Mouse (Mus musculus) midbrain, embryonic 15.5 days (tissue): ENCODE data around the gene Vps8. TPM values are rescaled to one million over a fixed set of nuclear protein-coding genes. Genes with fewer than 3 reads are reported as not detected.

Experiments used
- polyA plus RNA-seq: library from polyadenylated mRNA; unstranded; fragments of >200 nt; fragmentation: Nextera tagmentation; extraction: Ambion mirVana; gene quantifications from 2 replicates; pipeline ENCODE4 v1.2.1, GENCODE M21; 2015

The Vps8 gene
- polyA plus RNA-seq, 1 experiment from 2014 or later = 37.5 TPM

Other genes with a start within 250 kb of the Vps8 start
- 12.2 and 14.0 TPM in 2 replicates for gene Ephb3, start 218.4 kb upstream of the Vps8 start, polyA plus RNA-seq